30 mouse cellular contexts compared by ENCODE assay signal in genomic region chr2:18966566-18966965, GRCm38 (mm10). TPM values are rescaled to one million over a fixed set of nuclear protein-coding genes. Genes with fewer than 3 reads are reported as not detected.
"Had no signal": no experiment of that assay in that cellular context is flagged by ENCODE, and none has a peak within 500 bp of the region (broad histone marks: within the 10 kb centered on the region; RNA-seq: fewer than 3 reads in every experiment).

No protein-coding gene starts in this region.

- H3K36me3 ChIP-seq: limb, embryonic 10.5 days; limb, embryonic 12.5 days; limb, embryonic 13.5 days; limb, embryonic 15.5 days; liver, embryonic 13.5 days; lung, embryonic 15.5 days; midbrain, embryonic 10.5 days; midbrain, embryonic 12.5 days; midbrain, embryonic 13.5 days; midbrain, embryonic 15.5 days; neural tube, embryonic 12.5 days had no signal

- H3K27ac ChIP-seq: limb, embryonic 10.5 days; limb, embryonic 12.5 days; limb, embryonic 13.5 days; limb, embryonic 15.5 days; liver, embryonic 14.5 days; liver, embryonic 15.5 days; lung, embryonic 15.5 days; macrophage; midbrain, embryonic 10.5 days; midbrain, embryonic 12.5 days; midbrain, embryonic 13.5 days; midbrain, embryonic 15.5 days; neural tube, embryonic 12.5 days had no signal

- H3K9ac ChIP-seq: limb, embryonic 12.5 days; limb, embryonic 13.5 days; limb, embryonic 15.5 days; liver, embryonic 12.5 days; liver, embryonic 13.5 days; liver, embryonic 14.5 days; liver, embryonic 15.5 days; liver, postnatal 0 days; lung, embryonic 14.5 days; lung, embryonic 15.5 days; midbrain, embryonic 12.5 days; midbrain, embryonic 13.5 days; midbrain, embryonic 15.5 days; neural tube, embryonic 12.5 days had no signal

- H3K4me1 ChIP-seq: limb, embryonic 15.5 days; midbrain, embryonic 12.5 days; midbrain, embryonic 13.5 days; midbrain, embryonic 15.5 days; neural tube, embryonic 12.5 days had no signal

- H3K4me3 ChIP-seq: limb, embryonic 10.5 days; limb, embryonic 12.5 days; limb, embryonic 13.5 days; limb, embryonic 15.5 days; liver, embryonic 12.5 days; liver, embryonic 13.5 days; liver, embryonic 15.5 days; lung, embryonic 15.5 days; megakaryocyte, embryonic 14.5 days; midbrain, embryonic 10.5 days; midbrain, embryonic 12.5 days; midbrain, embryonic 13.5 days; midbrain, embryonic 15.5 days; myocyte; neural tube, embryonic 12.5 days had no signal

- DNase-seq: left cerebral cortex, postnatal 4 days; liver; liver, embryonic 13.5 days; liver, postnatal 0 days; lung, adult 18-20 months; lung, adult 2 months; lung, embryonic 14.5 days; lung, postnatal 10 days; lung, postnatal 14 days; lung, postnatal 36 days; lung, postnatal 4 days; midbrain, embryonic 14.5 days had no signal

- H3K27me3 ChIP-seq: limb, embryonic 13.5 days; limb, embryonic 15.5 days; liver, embryonic 12.5 days; liver, embryonic 13.5 days; liver, embryonic 15.5 days; lung, embryonic 15.5 days; megakaryocyte, embryonic 14.5 days; midbrain, embryonic 12.5 days; midbrain, embryonic 13.5 days; midbrain, embryonic 15.5 days; neural tube, embryonic 12.5 days had no signal

RNA-seq across cellular contexts. Expression of gene 4930426L09Rik, which starts 31.6 kb away (rescaled TPM):
- total RNA-seq: liver, adult 2 months had no signal
- polyA plus RNA-seq: lung, embryonic 16.5 days had no signal
